ENCODE assay signal across 8 mouse cellular contexts in genomic region chr11:16507385-16508051, GRCm38 (mm10). TPM values are rescaled to one million over a fixed set of nuclear protein-coding genes. Genes with fewer than 3 reads are reported as not detected.
A peak's percentile ranks its signal among the peaks of the same experiment; 100 is the strongest.
DNase-seq lines count a peak whose midpoint lies in the region; ATAC-seq lines count a peak whose summit lies in the region.

No protein-coding gene starts in this region.

- DNase-seq in neural tube, embryonic 11.5 days (ENCODE audit: low spot score), result peak; percentile 12
- DNase-seq in neural tube, embryonic 10.5 days (ENCODE audit: extremely low spot score, low spot score), result no peak
- DNase-seq in T-cell, adult 2 months (ENCODE audit: low spot score), result peak; percentile 44
- peak; percentile 86 for DNase-seq in midbrain, embryonic 11.5 days (ENCODE audit: low spot score, missing footprints)
- no peak for DNase-seq in gastrocnemius, postnatal 10 days
- no peak for DNase-seq in left cerebral cortex, postnatal 14 days (ENCODE audit: low spot score in 2 of 2)

- intact Hi-C loops in left cerebral cortex, postnatal 14 days (cut with DNase I), result no loop called here

- peak overlapping the region; percentile 61 for H3K4me2 ChIP-seq in neural tube, embryonic 11.5 days (ENCODE audit: low read depth)
- peak overlapping the region; percentile 77 for H3K4me2 ChIP-seq in forebrain, embryonic 12.5 days
- H3K4me2 ChIP-seq in kidney, embryonic 14.5 days (replicated peaks; ENCODE audit: low read depth, low read length), result peak overlapping the region; percentile 69
- peak overlapping the region; percentile 82 for H3K4me2 ChIP-seq in midbrain, embryonic 11.5 days

- H3K9me3 ChIP-seq in neural tube, embryonic 11.5 days (ENCODE audit: control insufficient read depth, low read length), result no peaks in the 10 kb centered on the region
- no peaks in the 10 kb centered on the region for H3K9me3 ChIP-seq in forebrain, embryonic 12.5 days
- no peaks in the 10 kb centered on the region for H3K9me3 ChIP-seq in kidney, embryonic 14.5 days (ENCODE audit: control insufficient read depth, low read length)
- H3K9me3 ChIP-seq in midbrain, embryonic 11.5 days (ENCODE audit: control insufficient read depth, low read length), result no peaks in the 10 kb centered on the region

- H3K27me3 ChIP-seq in neural tube, embryonic 11.5 days (ENCODE audit: control insufficient read depth, insufficient read depth, low read length), result no peaks in the 10 kb centered on the region
- H3K27me3 ChIP-seq in forebrain, embryonic 12.5 days, result no peaks in the 10 kb centered on the region
- no peaks in the 10 kb centered on the region for H3K27me3 ChIP-seq in kidney, embryonic 14.5 days (ENCODE audit: control insufficient read depth, insufficient read depth, low read length)
- no peaks in the 10 kb centered on the region for H3K27me3 ChIP-seq in midbrain, embryonic 11.5 days (ENCODE audit: control insufficient read depth, insufficient read depth, low read length)

- H3K4me1 ChIP-seq in neural tube, embryonic 11.5 days (ENCODE audit: control insufficient read depth, insufficient read depth, low read length), result peaks cover 5% of the 10 kb centered on the region; the same call in 1 of the 2 replicates
- H3K4me1 ChIP-seq in forebrain, embryonic 12.5 days, result peaks cover 7% of the 10 kb centered on the region
- H3K4me1 ChIP-seq in kidney, embryonic 14.5 days (ENCODE audit: control insufficient read depth, insufficient read depth, low read length), result no peaks in the 10 kb centered on the region; the same call in 1 of the 2 replicates
- H3K4me1 ChIP-seq in midbrain, embryonic 11.5 days (ENCODE audit: control insufficient read depth, insufficient read depth, low read length), result peaks cover 6% of the 10 kb centered on the region; the same call in 1 of the 2 replicates

- H3K9ac ChIP-seq in neural tube, embryonic 11.5 days (ENCODE audit: low read length), result peak overlapping the region; percentile 96
- H3K9ac ChIP-seq in forebrain, embryonic 12.5 days, result peak overlapping the region; percentile 93
- H3K9ac ChIP-seq in kidney, embryonic 14.5 days (ENCODE audit: low read depth, low read length), result peak overlapping the region; percentile 93
- peak overlapping the region; percentile 96 for H3K9ac ChIP-seq in midbrain, embryonic 11.5 days (ENCODE audit: low read length)

- peak overlapping the region; percentile 62 for H3K27ac ChIP-seq in neural tube, embryonic 11.5 days (ENCODE audit: low read depth, low read length)
- H3K27ac ChIP-seq in forebrain, embryonic 12.5 days, result peak overlapping the region; percentile 94
- peak overlapping the region; percentile 79 for H3K27ac ChIP-seq in kidney, embryonic 14.5 days (ENCODE audit: low read depth, low read length)
- peak overlapping the region; percentile 64; the same call in 1 of the 2 replicates for H3K27ac ChIP-seq in midbrain, embryonic 11.5 days (ENCODE audit: low read depth, low read length)

- 4% methylated on average over 26 of the region's 26 CpGs for WGBS in neural tube, embryonic 11.5 days
- WGBS in forebrain, embryonic 12.5 days, result 5% methylated on average over 26 of the region's 26 CpGs
- 4% methylated on average over 26 of the region's 26 CpGs for WGBS in kidney, embryonic 14.5 days
- 5% methylated on average over 26 of the region's 26 CpGs for WGBS in midbrain, embryonic 11.5 days

- peaks cover 4% of the 10 kb centered on the region for H3K36me3 ChIP-seq in neural tube, embryonic 11.5 days (ENCODE audit: control insufficient read depth, insufficient read depth, low read length)
- peaks cover 30% of the 10 kb centered on the region for H3K36me3 ChIP-seq in forebrain, embryonic 12.5 days (replicated peaks)
- peaks cover 32% of the 10 kb centered on the region for H3K36me3 ChIP-seq in kidney, embryonic 14.5 days (ENCODE audit: control insufficient read depth, insufficient read depth, low read length)
- peaks cover 13% of the 10 kb centered on the region; the same call in 1 of the 2 replicates for H3K36me3 ChIP-seq in midbrain, embryonic 11.5 days (ENCODE audit: control insufficient read depth, insufficient read depth, low read length)

- peak overlapping the region; percentile 97 for H3K4me3 ChIP-seq in neural tube, embryonic 11.5 days (ENCODE audit: low read depth, low read length)
- H3K4me3 ChIP-seq in forebrain, embryonic 12.5 days (replicated peaks), result peak overlapping the region; percentile 83
- peak overlapping the region; percentile 83 for H3K4me3 ChIP-seq in kidney, embryonic 14.5 days (ENCODE audit: low read length)
- peak overlapping the region; percentile 86 for H3K4me3 ChIP-seq in midbrain, embryonic 11.5 days (ENCODE audit: low read depth, low read length)

- ATAC-seq in neural tube, embryonic 11.5 days (ENCODE audit: insufficient read depth, low FRiP score, low TSS enrichment), result no peak; the same call in 1 of the 2 replicates
- ATAC-seq in forebrain, embryonic 12.5 days (ENCODE audit: low FRiP score), result no peak; the same call in none of the 2 replicates
- ATAC-seq in kidney, embryonic 14.5 days (ENCODE audit: low FRiP score, low TSS enrichment), result peak; percentile 74
- ATAC-seq in midbrain, embryonic 11.5 days (ENCODE audit: low FRiP score), result peak; percentile 81

RNA-seq across cellular contexts. Expression of gene Sec61g, which starts 0.8 kb away (rescaled TPM):
- 41.2 and 42.2 TPM in 2 replicates for polyA plus RNA-seq in neural tube, embryonic 11.5 days (2014; fragmentation: Nextera tagmentation; extraction: Ambion mirVana)
- 38.0 and 40.2 TPM in 2 replicates for polyA plus RNA-seq in forebrain, embryonic 12.5 days (2016; fragmentation: Nextera tagmentation; extraction: Ambion mirVana)
- polyA plus RNA-seq in kidney, embryonic 14.5 days (2014; fragmentation: Nextera tagmentation; extraction: Ambion mirVana), result 31.6 and 50.7 TPM in 2 replicates
- 40.4 and 42.1 TPM in 2 replicates for polyA plus RNA-seq in midbrain, embryonic 11.5 days (2014; fragmentation: Nextera tagmentation; extraction: Ambion mirVana)
- total RNA-seq in gastrocnemius, postnatal 10 days (2021), result 1 to 10 TPM; 2.3 to 5.5 TPM
- 1 to 10 TPM; 6.4 to 8.7 TPM for total RNA-seq in left cerebral cortex, postnatal 14 days (2021)

Comparison
In these comparisons a context has a peak if more than half of its experiments do, and no peak if none do; other contexts are left out.
1. DNase-seq: peak in neural tube, embryonic 11.5 days (single experiment), T-cell, adult 2 months (single experiment) and midbrain, embryonic 11.5 days (single experiment); none in neural tube, embryonic 10.5 days (single experiment), gastrocnemius, postnatal 10 days (single experiment) and left cerebral cortex, postnatal 14 days (0 of 2).
2. ATAC-seq: peak in kidney, embryonic 14.5 days (single experiment) and midbrain, embryonic 11.5 days (single experiment); none in neural tube, embryonic 11.5 days (single experiment) and forebrain, embryonic 12.5 days (single experiment).
3. Peak in every context shown above with its lines, with median percentiles within 50 percentile points of each other: H3K27ac ChIP-seq, H3K4me2 ChIP-seq, H3K4me3 ChIP-seq and H3K9ac ChIP-seq.